Comparison of ENCODE assay signal across 24 mouse cellular contexts in genomic region chr16:5759021-5759420, GRCm38 (mm10).
"Had no signal": no experiment of that assay in that cellular context is flagged by ENCODE, and none has a peak within 500 bp of the region (broad histone marks: within the 10 kb centered on the region; RNA-seq: fewer than 3 reads in every experiment).

No protein-coding gene starts in this region.

- H3K4me3 ChIP-seq: heart, embryonic 10.5 days; heart, embryonic 12.5 days; hindbrain, embryonic 10.5 days; hindbrain, embryonic 12.5 days; intestine, embryonic 15.5 days; layer of hippocampus, adult 2 months; left cerebral cortex, adult 2 months; limb, embryonic 10.5 days; limb, embryonic 12.5 days had no signal

- H3K27me3 ChIP-seq: heart, embryonic 12.5 days; hindbrain, embryonic 12.5 days; intestine, embryonic 15.5 days; limb, embryonic 12.5 days had no signal

- H3K36me3 ChIP-seq: heart, embryonic 10.5 days; heart, embryonic 12.5 days; hindbrain, embryonic 10.5 days; hindbrain, embryonic 12.5 days; intestine, embryonic 15.5 days; limb, embryonic 10.5 days; limb, embryonic 12.5 days had no signal

- DNase-seq: gastrocnemius, postnatal 14 days; gastrocnemius, postnatal 36 days; heart, adult 11 months; heart, postnatal 10 days; heart, postnatal 4 days; kidney, adult 18-20 months; kidney, adult 8-10 months; kidney, postnatal 10 days; kidney, postnatal 25 days; kidney, postnatal 4 days; liver had no signal

- H3K4me2 ChIP-seq: heart, embryonic 12.5 days; hindbrain, embryonic 12.5 days; hindbrain, embryonic 14.5 days; intestine, embryonic 15.5 days; limb, embryonic 12.5 days had no signal

- H3K4me1 ChIP-seq: heart, embryonic 10.5 days; heart, embryonic 12.5 days; hindbrain, embryonic 10.5 days; hindbrain, embryonic 12.5 days; intestine, embryonic 15.5 days; limb, embryonic 10.5 days; limb, embryonic 12.5 days had no signal

- H3K9me3 ChIP-seq: heart, embryonic 10.5 days; heart, embryonic 12.5 days; hindbrain, embryonic 10.5 days; hindbrain, embryonic 12.5 days; intestine, embryonic 15.5 days; limb, embryonic 10.5 days; limb, embryonic 12.5 days had no signal

- H3K9ac ChIP-seq: heart, embryonic 12.5 days; hindbrain, embryonic 12.5 days; hindbrain, embryonic 14.5 days; intestine, embryonic 15.5 days; limb, embryonic 12.5 days had no signal

- ATAC-seq: hindbrain, embryonic 16.5 days; inflammation-experienced regulatory T-cells, adult 6 months; intestine, embryonic 15.5 days; intestine, postnatal 0 days had no signal

- H3K27ac ChIP-seq: heart, embryonic 10.5 days; hindbrain, embryonic 10.5 days; hindbrain, embryonic 12.5 days; hindbrain, embryonic 14.5 days; intestine, embryonic 15.5 days; layer of hippocampus, adult 2 months; left cerebral cortex, adult 2 months; limb, embryonic 10.5 days; limb, embryonic 12.5 days had no signal
